Mouse (Mus musculus): ENCODE measurements around the gene Ddx31. TPM values are rescaled to one million over a fixed set of nuclear protein-coding genes. Genes with fewer than 3 reads are reported as not detected.
A peak's percentile ranks its signal among the peaks of the same experiment; 100 is the strongest.

Gene Ddx31
- 1 to 10 TPM; 4.6 to 7.8 TPM for total RNA-seq (2021)
- long read RNA-seq, experiment 1, partial matches to known transcripts, result 2 of 7 reads
- long read RNA-seq, experiment 1, other reads (novel, unspliced or antisense), result 3 of 7 reads
- long read RNA-seq, experiment 2, transcript Ddx31-201 (20 exons, 3,271 nt), result major isoform, 6 of 10 reads
- long read RNA-seq, experiment 2, partial matches to known transcripts, result 2 of 10 reads
- long read RNA-seq, experiment 2, other reads (novel, unspliced or antisense), result 2 of 10 reads

DNA sequence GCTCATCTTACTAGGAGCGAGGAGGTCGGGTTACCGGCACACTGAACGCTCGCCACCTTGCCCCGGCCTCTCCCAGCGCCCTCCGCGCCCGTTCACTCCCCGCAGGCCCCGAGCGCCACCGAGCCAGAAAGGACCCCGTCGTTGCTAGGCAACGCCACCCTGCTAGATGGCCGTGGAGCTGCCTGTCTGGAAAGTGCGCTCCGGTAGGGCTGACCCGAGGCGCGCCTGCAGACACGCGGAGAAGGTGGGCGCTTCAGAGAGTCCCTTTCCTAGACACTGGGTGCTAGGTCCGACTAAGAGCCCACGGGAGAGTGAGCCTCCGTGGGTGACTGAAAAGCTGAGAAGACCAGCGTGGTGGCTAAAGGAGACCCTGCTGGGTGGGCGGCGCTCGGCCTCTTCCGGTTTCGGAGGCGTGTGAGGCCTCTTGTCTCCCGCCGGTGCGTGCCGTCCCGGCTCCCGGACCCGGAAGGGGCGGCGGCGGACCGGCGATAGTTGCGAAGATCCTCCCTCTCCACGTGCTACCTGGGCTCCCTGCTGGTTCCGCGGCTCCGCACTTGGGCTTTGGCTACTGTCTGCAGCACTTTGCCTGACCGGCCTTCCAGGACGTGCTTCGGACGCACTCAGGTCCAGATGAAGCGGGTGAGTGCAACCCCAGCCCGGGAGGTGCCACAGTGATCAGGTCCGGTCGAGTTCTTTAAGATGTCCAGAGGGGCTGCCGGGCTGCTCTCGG is at the start of gene Ddx31, which contains the start of gene Gtf3c4:
Gene Ddx31 (plus strand): TSS at position 185 of the 730 bp plus-strand sequence.
Gene Gtf3c4 (minus strand): TSS at position 139 of the 730 bp plus-strand sequence.
- DNase-seq (ENCODE audit: low spot score in 2 of 2), result peak; percentile 91 to 95

DNA sequence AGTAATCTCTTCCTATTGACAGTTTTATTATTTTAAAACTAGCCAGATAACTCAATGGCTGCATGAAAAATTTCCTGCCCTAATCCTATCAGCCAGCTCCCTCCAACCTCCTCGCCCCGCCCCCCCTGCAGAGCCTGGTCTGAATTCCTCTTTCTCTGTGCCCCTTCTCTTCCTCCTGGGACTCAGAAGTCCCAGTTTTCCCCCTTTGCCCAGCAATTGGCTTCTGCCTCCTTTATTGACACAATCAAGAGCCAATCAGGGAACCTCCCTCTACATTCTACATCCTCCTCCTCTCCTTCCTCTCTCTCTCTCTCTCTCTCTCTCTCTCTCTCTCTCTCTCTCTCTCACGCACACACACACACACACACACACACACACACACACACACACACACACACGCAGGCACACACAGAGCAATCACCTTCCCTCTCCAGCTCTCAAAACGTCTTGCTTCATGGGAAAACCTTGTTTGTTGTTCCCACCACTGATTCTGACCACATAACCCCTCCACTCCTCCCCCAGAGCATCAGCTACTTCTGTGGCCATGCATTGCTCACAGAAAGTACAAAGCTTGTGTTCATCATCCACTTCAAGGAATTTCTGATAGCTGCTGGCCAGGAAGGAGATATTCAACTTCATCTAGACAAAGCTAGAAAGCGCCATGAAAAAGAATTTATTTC is 47.1 kb upstream of the Ddx31 start:
- no peak for DNase-seq (ENCODE audit: low spot score in 2 of 2)

- DNase-seq (ENCODE audit: low spot score in 2 of 2), result no peak
Measured at GRCm38 (mm10) chr2:28794623-28795022, 45.6 kb upstream of the Ddx31 start.

DNA sequence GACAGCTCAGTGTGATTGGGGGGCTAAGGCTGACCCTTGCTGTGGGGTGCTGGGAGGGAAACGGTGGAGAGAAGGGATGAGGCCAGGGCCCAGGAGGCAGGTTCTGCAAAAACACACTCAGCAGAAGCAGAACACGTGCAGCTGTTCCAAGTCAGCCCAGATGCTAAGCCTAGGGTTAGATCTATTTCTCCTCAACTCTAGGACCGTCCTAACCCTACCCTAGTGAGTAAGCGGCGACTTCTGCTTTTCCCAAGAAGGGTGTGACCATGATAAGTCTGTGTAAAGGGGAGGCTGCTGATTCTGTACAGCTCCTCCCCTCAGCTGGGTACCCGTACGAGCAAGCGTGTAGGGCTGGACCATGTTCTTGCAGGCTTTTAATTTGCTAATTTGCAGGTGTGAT is 43.9 kb upstream of the Ddx31 start:
- no peak for DNase-seq (ENCODE audit: low spot score in 2 of 2)

DNA sequence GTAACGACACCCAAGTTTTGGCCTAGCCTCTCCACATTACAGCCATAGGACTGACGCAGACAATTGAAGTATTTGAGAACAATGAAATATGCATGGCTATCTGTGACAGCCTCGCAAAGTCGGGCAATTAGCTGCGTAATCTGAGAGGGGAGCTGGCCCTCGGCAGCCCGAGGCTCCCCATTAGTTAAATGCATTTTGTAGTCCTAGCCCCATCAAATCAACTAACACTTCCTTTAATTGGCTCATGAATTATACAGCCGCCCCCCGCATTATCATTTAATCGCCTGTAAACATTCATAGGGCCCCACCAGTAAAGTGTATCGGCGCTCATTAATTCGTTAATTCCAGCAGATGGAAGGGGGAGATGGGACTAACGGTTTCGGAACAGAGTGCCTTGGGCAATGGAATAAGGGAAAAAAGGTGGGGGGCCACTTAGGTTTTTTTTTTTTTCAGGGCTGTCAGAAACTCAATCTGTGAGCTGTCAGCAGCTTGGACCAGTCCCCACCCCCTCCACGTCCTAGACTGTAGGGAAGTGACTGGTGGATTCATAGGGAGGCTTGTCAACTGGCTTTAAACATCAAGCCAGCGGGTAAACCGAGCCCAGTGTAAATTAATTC is 42.6 kb upstream of the Ddx31 start:
- DNase-seq (ENCODE audit: low spot score in 2 of 2), result no peak

DNA sequence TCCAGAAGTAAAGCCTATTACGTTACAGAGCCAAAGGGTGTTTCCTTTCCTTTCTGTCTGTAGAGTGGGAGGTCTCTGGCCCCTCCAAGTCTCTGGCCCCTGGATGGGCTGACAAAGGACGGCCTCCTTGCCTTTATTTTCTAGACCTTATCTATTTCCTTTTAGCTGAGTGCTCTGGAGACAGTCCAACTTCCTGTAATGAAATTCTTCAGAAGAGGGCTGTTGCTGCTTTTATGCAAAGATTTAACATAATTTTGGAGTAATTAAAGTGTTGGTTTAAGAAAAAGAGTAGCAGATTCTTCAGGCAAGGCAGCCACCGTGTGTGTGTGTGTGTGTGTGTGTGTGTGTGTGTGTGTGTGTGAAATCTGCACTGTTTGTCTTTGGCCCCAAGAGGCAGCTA is 41.8 kb upstream of the Ddx31 start:
- no peak for DNase-seq (ENCODE audit: low spot score in 2 of 2)

DNA sequence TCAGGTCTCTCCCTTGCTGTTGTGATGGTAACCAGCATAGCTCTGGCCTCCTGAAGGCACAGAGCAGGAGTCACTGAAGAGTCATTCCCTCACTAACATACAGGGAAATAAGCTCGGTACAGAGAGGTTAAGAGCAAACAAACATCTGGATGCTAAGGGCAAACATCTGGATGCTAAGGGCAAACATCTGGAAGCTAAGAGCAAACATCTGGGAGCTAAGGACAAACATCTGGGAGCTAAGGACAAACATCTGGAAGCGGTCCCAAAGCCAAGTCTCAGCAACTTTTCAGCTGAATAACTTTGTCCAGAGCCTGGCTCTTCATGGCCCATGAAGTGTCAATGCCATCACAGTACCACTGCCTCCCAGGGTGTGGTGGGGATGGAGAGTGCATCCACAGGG is 40.6 kb upstream of the Ddx31 start:
- DNase-seq (ENCODE audit: low spot score in 2 of 2), result no peak

DNA sequence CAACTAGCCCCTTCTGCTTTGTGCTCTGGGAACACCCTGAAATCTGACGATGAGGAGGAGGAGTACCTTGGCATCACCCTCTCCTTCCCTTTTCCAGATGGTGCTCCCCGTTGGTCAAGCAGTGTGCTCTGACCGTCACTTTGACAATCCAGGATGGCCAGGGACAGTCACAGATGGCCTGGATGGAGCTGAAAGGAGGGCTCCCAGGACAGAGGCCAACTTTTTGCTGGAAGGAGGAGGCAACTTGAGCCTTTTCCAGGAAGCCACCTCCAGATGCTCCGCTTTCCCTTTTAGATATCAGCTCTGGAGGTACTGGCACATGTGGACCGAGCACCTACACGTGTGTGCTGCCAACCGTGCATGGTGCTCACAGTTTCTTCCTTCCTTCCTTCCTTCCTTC is 36.8 kb upstream of the Ddx31 start:
- DNase-seq (ENCODE audit: low spot score in 2 of 2), result no peak

DNA sequence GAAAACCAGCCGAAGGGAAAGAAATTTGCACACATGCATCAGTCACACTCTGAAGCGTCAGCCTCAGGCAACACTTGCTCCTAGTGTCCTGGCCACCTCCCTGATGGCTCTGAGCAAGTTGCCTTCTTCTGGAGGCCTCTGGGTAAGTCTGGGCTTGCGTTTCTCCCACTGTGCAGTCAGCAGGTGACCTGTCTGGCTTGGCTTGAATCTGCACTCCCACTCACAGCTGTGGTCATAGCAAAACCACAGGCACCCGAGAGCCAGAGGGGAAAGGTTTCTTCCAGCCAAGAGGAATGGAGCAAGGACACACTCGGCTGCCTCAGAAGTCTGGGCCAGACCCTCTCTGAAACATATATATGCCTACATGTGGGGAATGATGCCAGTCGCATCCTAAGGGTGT is 31.4 kb upstream of the Ddx31 start:
- no peak for DNase-seq (ENCODE audit: low spot score in 2 of 2)

DNA sequence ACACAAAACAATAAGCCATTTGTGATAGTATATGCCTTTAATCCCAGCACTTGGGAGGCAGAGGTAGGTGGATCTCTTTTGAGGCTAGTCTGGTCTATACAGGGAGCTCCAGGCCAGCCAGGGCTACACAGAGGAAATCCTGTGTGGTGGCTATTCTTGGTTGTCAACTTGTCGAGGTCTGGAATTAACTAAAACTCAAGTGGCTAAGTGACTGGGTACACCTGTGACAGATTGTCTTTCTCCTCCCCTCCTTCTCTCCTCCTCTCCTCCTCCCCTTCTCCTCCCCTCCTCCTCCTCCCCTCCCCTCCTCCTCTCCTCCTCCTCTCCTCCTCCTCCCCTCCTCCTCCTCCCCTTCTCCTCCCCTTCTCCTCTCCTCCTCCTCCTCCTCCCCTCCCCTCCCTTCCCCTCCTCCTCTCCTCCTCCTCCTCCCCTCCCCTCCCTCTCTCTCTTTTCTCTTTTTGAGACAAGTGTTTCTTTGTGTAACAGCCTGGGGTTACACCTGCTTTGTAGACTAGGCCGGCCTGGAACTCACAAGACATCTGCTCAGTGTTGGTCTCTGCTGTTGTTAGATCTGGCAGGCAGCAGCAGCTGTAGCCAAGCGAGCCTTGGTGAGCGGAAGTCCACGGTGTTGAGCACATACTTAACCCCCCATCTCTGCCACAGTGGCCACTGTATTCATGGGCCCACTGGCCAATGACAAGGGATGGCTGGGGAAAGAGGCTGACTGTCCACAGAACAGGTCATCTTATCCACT is 29.8 kb upstream of the Ddx31 start:
- DNase-seq (ENCODE audit: low spot score in 2 of 2), result no peak

DNA sequence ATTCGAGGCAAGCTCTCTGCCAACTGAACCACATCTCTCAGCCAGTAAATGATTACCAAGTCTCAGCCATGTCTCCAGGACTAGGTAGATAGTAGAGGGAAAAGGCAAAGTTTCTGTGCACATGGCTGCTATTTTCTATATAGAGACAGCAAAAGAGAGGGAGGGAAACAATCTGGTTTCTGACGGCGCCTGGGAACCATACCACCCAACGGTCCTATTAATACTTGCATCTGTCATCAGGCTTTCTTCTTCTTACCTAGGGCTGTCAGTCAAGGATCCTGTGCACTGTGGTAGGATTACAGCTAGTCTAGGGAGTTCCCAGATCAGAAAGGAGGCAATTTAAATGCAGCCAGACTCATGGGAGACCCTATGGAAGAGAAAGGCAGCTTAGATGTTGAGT is 21.3 kb upstream of the Ddx31 start:
- DNase-seq (ENCODE audit: low spot score in 2 of 2), result no peak

DNA sequence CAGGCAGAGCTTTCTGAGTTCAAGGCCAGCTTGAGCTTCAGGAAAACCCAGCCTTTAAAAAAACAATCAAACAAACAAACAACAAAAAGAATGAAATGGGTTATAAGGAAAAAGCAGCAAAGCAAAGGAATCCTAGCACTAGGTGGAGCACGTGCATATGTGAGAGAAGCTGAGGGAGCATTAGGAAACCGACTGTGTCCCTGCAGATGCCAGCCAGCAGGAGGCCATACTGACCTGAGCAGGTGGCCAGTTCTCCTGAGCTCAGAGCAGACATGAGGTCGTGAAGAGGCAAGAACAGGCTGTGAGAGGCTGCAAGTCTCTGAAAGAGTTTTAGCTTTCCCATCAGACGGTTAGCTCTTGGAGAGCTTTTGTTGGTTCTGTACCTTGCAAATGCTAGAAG is 10.9 kb upstream of the Ddx31 start:
- DNase-seq (ENCODE audit: low spot score in 2 of 2), result no peak

DNA sequence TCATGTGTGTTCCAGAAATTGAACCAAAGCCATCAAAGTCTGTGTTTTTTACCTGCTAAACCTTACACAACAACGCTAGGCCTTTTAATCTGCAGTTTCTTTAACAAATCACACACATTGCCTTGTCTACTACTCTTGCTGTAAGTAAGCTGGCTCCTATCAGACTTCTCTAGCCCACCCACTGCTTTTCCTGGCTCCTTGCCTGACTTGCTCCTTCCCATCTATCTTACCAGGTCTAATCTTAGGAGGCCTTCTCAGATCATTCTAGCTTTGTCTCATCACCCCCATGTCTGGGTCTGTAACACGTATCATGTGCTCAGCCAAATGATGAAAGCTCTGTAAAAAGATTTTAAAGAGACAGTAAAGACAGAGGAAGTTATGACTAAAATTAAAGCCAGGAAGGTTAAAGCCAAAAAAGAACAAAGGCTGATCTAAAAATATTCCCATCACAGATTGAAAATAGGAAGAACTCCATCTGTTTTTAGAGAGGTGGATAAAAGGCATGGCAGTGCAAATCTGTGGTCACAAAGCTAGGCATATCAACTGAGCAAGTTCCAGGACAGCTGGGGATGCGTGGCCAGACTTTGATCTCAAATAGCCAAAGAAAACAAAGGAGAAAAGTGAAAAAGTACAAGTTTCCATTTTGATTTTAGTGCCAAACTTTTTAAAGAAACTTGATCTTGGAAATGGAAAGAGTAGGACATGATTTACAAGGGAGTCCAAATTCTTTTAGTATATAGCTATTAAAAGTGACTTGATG is 3.8 kb upstream of the Ddx31 start:
- no peak for DNase-seq (ENCODE audit: low spot score in 2 of 2)

DNA sequence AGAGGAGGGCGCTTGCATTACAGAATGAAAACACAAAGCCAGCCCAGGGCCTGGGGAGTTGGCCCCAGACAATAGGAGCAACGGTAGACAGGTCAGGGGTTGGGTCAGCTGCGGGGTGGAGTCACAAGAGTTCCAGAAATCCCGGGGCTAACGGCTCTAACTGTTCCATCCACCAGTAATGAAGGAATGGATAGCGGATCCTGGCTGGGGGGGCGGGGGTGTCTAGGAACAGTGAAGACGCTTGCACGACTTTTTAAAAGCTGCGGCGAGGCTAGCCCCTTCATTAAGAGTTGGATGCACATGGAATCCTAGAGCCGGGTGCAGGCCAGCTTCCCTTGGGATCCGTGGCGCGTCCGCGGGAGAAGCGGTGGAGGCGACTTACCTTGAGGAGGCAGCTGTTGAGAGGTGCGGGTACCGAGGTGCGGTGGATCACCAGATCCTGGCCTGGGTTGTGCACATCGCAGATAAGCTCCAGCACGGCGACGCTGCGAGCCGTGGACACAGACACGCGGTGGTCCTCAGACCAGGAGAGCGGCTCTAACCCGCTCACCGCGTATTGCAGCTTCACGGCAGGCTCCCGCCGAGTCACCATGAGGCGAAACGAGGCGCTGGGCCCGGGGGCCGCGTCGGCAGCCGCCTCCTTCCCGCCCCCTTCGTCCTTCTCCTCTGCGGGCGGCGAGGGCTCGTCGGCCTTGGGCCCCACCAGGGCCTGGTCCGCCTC is 545 bp upstream of the Ddx31 start:
- DNase-seq (ENCODE audit: low spot score in 2 of 2), result peak in 1 of 2 experiments; percentile 30

DNA sequence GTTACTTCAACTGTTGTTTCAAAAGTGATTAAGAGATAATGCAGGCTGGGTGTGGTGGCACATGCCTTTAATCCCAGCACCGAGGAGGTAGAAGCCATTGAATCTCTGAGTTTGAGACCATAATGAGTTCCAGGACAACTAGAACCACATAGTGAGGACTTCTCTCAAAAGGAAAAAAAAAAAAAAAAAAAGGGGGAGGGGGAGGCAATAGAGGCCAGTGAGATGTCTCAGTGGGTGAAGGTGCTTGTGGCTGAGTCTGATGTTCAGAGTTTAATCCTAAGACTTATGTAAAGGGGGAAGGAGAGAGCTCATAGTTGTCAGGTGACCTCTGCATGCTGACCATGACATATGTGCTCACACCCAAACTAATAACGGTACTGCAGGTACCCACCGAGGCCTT is 1.8 kb downstream of the Ddx31 start:
- no peak for DNase-seq (ENCODE audit: low spot score in 2 of 2)

DNA sequence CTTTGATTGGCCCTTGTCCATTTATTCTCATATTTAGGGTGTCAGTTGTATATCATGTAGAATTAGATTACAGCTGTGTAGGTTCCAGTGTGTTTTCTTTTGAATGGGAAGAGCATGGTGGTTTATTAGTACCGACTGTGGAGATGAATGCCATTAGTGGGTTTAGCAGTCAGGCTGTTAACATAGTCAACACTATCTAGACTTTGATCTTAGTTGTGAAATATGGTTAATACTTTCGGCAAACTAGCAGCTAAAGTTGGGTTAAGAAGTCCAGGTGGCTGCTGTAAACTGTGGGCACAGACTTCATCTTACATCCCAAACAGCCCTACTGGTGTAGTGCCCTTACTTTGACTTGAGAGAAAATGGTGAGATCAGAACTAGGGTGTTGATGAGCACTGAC is 8.7 kb downstream of the Ddx31 start:
- no peak for DNase-seq (ENCODE audit: low spot score in 2 of 2)

DNA sequence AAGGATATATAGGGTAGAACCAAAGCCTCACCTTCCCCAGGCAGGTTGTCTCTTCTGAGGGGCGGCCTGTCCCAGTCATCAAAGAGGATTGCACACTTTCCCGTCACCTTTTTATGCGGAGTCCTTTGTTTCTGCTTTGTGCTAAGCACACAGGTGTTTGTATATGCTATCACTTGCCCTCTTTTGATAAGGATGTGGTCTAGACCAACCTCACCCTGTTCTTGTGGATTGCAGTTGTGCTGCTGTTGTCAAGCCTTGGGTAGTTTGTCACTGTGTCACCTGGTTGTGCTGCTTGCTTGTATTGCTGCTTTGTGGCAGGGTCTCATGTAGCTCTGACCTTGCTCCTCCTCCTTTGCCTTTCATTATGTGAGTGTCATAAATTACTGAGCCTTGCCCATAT is 12.4 kb downstream of the Ddx31 start:
- no peak for DNase-seq (ENCODE audit: low spot score in 2 of 2)

GRCm38 (mm10) chr2:28855773-28856172 is 15.6 kb downstream of the Ddx31 start:
- no peak for DNase-seq (ENCODE audit: low spot score in 2 of 2)

DNA sequence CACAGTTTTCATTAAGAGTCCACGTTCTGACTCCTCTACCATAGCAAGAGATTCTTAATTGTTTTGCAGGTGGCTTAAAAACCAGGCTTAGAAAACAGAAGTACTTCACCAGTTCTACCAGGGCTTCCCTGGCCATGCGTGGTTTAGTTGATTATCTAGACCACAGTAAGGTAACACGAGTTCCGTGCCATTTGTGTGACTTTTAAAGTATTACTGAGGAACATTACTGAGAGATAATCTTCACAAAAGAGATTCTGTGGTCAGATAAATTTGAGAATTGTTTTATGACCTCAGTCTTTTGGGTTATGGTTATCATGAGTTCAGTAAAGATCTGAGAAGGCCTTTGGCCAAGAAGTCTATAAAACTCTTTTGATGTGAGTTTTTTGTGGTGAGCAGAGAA is 19.1 kb downstream of the Ddx31 start:
- DNase-seq (ENCODE audit: low spot score in 2 of 2), result no peak

Measured in gastrocnemius, postnatal 4 days (tissue).